Mouse (Mus musculus) duodenum, adult 2 months (tissue): ENCODE data around the gene Gm17190. TPM values are rescaled to one million over a fixed set of nuclear protein-coding genes. Genes with fewer than 3 reads are reported as not detected.

Source experiments
- polyA plus RNA-seq: library from polyadenylated mRNA; depleted of rRNA; stranded (reverse); fragments of >200 nt; gene quantifications from 2 replicates; pipeline ENCODE4 v1.2.3, GENCODE M21; 2012; ENCODE audit warnings: low replicate concordance; rRNA removed

The Gm17190 gene
- not detected in 2 replicates for polyA plus RNA-seq

DNA sequence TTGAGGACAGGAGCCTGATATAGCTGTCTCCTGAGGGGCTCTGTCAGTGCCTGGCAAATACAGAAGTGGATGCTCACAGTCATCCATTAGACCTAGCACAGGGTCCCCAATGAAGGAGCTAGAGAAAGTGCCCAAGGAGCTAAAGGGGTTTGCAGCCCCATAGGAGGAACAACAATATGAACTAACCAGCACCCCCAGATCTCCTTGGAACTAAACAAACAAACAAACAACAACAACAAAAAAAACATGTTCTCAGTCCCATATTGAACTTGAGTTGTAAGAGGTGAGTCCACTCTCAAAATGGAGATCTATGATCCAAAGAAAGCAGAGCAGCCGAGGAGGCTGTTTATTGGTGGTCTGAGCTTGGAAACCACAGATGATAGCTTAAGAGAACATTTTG is at the start of gene Gm17190:
TSS of gene Gm17190 (plus strand) at position 301 of the 400 bp plus-strand sequence.

GRCm38 (mm10) chr13:96081276-96081675 is 578 bp upstream of the Gm17190 start, which contains the start of gene Gm20075:
Gene Gm20075, minus strand, starts transcription at chr13:96081376.

DNA sequence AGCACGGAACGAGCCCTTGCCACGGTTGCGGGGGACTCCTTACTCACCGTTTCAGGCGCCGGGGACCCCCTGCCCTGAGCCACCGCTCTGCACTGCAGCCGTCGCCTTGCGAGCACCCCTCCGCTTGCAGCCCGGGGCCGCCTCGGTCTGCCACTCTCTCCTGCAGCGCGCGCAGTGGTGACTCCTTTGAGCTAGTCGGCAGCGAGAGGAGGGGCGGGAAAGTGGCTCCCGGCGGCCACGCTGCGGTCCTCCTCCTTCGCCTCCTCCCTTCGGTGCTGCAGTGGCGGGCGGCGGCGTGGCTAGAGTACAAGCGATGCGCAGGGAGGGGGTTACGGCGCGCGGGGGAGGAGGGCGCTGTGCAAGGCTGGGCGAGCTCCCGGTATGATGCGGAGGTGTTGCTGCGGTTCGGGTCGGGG is 50.6 kb downstream of the Gm17190 start, which contains the start of gene Sv2c:
TSS of gene Sv2c (minus strand) at position 177 of the 416 bp plus-strand sequence.

Other genes starting within 250 kb of the Gm17190 start
- 11.9 and 26.5 TPM in 2 replicates for gene Iqgap2, start 190.1 kb upstream of the Gm17190 start, polyA plus RNA-seq
- gene Gm20075, start 678 bp upstream of the Gm17190 start, polyA plus RNA-seq: 0.08 TPM in 1 of 2 replicates, not detected in the other
- gene Sv2c, start 50.5 kb downstream of the Gm17190 start, polyA plus RNA-seq: 0.08 and 0.11 TPM in 2 replicates